Mouse (Mus musculus) midbrain, embryonic 11.5 days (tissue): ENCODE results near the gene Mtm1. TPM values are rescaled to one million over a fixed set of nuclear protein-coding genes. Genes with fewer than 3 reads are reported as not detected.
"Not testable (repeated sequence)": the region's sequence is repeated elsewhere in the genome, so short reads cannot be mapped to it uniquely, and the experiment has no call there.

Experiments
- ATAC-seq: fragments of 200-750 bp; cut with Nextera tagmentation; 2 replicates; pipeline ENCODE4 v1.8.0; 2017; ENCODE audit warnings: moderate TSS enrichment, moderate library complexity; ENCODE audit not compliant: low FRiP score
- DNase-seq: peaks from one replicate; pipeline ENCODE4 v3.0.0; 2015; ENCODE audit warnings: low spot score; ENCODE audit errors: missing footprints
- H3K27ac ChIP-seq: fragments of 300-500 bp; sonication (generic); 2 replicates; pipeline ENCODE4 v1.5.1; 2014; ENCODE audit warnings: low read depth, low read length
- H3K27me3 ChIP-seq: fragments of 300-500 bp; sonication (generic); 2 replicates; pipeline ENCODE4 v1.6.1; 2014; ENCODE audit warnings: mild to moderate bottlenecking, low read length, moderate library complexity, mixed read lengths; ENCODE audit not compliant: control insufficient read depth, insufficient read depth
- H3K36me3 ChIP-seq: fragments of 300-500 bp; sonication (generic); 2 replicates; pipeline ENCODE4 v1.6.1; 2014; ENCODE audit warnings: mild to moderate bottlenecking, low read length, moderate library complexity, mixed read lengths; ENCODE audit not compliant: control insufficient read depth, insufficient read depth
- H3K4me1 ChIP-seq: fragments of 300-500 bp; sonication (generic); 2 replicates; pipeline ENCODE4 v1.6.1; 2014; ENCODE audit warnings: low read length; ENCODE audit not compliant: control insufficient read depth, insufficient read depth
- H3K4me2 ChIP-seq: fragments of 300-500 bp; sonication (generic); 2 replicates; pipeline ENCODE4 v1.6.1; 2014; ENCODE audit warnings: mild to moderate bottlenecking, moderate library complexity
- H3K4me3 ChIP-seq: fragments of 300-500 bp; sonication (generic); 2 replicates; pipeline ENCODE4 v1.5.1; 2014; ENCODE audit warnings: low read depth, low read length
- H3K9ac ChIP-seq: fragments of 300-500 bp; sonication (generic); 2 replicates; pipeline ENCODE4 v1.6.1; 2014; ENCODE audit warnings: low read length
- H3K9me3 ChIP-seq: fragments of 300-500 bp; sonication (generic); 2 replicates; pipeline ENCODE4 v1.6.1; 2016; ENCODE audit warnings: low read length; ENCODE audit not compliant: control insufficient read depth
- WGBS: fragments of 180-500 bp; shearing (Covaris S2); extraction: QIAGEN DNeasy Blood & Tissue Kit; methylation state at CpG from one replicate; pipeline ENCODE4 v1.1.7; 2014; 5-methylcytosine and 5-hydroxymethylcytosine counted together
- polyA plus RNA-seq: library from polyadenylated mRNA; unstranded; fragments of >200 nt; fragmentation: Nextera tagmentation; extraction: Ambion mirVana; gene quantifications from 2 replicates; pipeline ENCODE4 v1.2.1, GENCODE M21; 2014

The Mtm1 gene
- polyA plus RNA-seq, 1 experiment from 2014 or later = 4.4 TPM

DNA sequence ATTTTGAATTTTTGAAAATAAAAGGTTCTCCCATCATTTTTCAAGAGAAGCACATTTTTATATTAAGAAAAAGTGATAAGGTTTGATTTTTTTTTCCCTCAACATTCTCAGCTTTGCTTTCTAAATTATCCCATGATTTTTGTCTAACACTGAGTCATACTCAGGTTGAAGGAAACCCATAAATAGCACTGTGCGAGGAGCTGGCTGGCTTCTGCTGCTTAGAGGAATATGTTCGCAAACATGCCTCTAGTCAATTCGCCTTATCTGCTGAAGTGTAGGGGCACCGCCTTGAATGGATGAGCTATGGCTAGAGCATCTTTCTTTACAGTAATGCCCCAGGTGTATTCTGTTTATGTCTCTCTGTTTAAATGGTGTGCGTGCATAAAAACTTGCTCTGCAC is 103.8 kb downstream of the Mtm1 start:
- 92% methylated on average over 5 of the region's 5 CpGs for WGBS
- H3K4me1 ChIP-seq = no peaks in the 10 kb centered on the region
- H3K9ac ChIP-seq = no peak overlapping the region
- DNase-seq (no peak), ATAC-seq (no peak)
- no peak overlapping the region for H3K27ac ChIP-seq
- no peaks in the 10 kb centered on the region for H3K27me3 ChIP-seq
- no peak overlapping the region for H3K4me3 ChIP-seq
- H3K4me2 ChIP-seq = no peak overlapping the region
- no peaks in the 10 kb centered on the region for H3K9me3 ChIP-seq
- H3K36me3 ChIP-seq = no peaks in the 10 kb centered on the region

DNA sequence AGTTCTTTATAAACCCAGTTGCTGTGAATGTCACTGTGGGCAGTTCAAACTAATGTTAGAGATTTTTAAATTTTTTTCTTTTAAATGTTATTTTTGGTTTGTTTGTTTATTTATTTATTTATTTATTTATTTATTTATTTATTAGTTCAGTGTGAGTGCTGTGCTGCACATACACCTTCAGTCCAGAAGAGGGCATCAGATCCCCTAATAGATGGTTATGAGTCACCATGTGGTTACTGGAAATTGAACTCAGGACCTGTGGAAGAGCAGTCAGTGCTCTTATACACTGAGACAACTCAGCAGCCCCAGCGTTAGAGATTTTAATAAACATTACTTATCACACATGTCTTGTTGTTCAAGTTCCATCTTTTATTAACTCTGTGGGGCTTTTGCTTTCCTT is 141.5 kb downstream of the Mtm1 start:
- DNase-seq = no peak
- no peak overlapping the region for H3K27ac ChIP-seq
- H3K4me2 ChIP-seq = no peak overlapping the region
- H3K4me3 ChIP-seq = no peak overlapping the region
- H3K4me1 ChIP-seq = no peaks in the 10 kb centered on the region
- no peaks in the 10 kb centered on the region for H3K9me3 ChIP-seq
- no peaks in the 10 kb centered on the region for H3K36me3 ChIP-seq
- ATAC-seq = no peak
- H3K27me3 ChIP-seq = no peaks in the 10 kb centered on the region
- H3K9ac ChIP-seq = no peak overlapping the region
- 86% methylated on average over 1 of the region's 1 CpGs for WGBS

- no peaks in the 10 kb centered on the region for H3K9me3 ChIP-seq
- H3K4me2 ChIP-seq = no peak overlapping the region
- ATAC-seq (no peak), DNase-seq (no peak)
- no peaks in the 10 kb centered on the region for H3K27me3 ChIP-seq
- no peaks in the 10 kb centered on the region for H3K4me1 ChIP-seq
- no peaks in the 10 kb centered on the region for H3K36me3 ChIP-seq
- H3K9ac ChIP-seq = no peak overlapping the region
- H3K4me3 ChIP-seq = no peak overlapping the region
- 72% methylated on average over 1 of the region's 1 CpGs for WGBS
- no peak overlapping the region for H3K27ac ChIP-seq
Measured at GRCm38 (mm10) chrX:71355331-71355730, 144.8 kb downstream of the Mtm1 start.

DNA sequence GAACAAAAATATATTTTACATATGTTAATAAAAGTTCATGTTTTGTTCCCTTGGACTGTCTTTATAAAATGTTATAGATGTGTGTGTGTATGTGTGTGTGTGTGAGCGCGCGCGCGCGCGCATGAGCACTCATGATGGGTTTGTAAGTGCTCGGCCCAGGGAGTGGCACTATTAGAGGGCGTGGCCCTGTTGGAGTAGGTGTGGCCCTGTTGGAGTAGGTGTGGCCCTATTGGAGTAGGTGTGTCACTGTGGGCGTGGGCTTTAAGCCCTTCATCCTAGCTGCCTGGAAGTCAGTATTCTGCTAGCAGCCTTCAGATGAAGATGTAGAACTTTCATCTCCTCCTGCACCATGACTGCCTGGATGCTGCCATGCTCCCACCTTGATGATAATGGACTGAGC is 151.2 kb downstream of the Mtm1 start:
- not testable (repeated sequence) for H3K9me3 ChIP-seq, ATAC-seq, H3K4me3 ChIP-seq, H3K4me2 ChIP-seq, H3K27ac ChIP-seq, H3K36me3 ChIP-seq, H3K9ac ChIP-seq, H3K4me1 ChIP-seq, H3K27me3 ChIP-seq, DNase-seq
- WGBS = 85% methylated on average over 10 of the region's 10 CpGs

DNA sequence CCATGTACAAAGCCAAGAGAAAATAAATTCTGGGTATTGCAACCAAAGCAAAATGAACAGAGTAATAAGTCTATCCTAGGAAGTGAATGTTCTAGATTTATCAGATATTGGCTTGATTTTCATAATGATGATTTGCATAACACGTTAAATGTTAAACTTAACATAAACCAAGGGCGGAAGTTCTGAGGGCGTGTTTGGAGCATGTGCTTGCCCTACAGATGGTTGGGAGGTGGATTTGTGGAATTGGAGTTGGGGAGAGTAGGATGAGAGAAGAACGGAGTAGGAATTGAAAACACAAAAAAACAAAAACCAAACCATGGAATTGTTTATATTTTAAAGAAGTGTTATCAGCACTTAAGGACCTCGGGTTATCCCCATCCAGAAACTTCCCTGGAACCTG is 153.5 kb downstream of the Mtm1 start:
- Histone ChIP-seq H3K9ac (peak overlapping the region; percentile 73), H3K27me3 (no peaks in the 10 kb centered on the region), H3K36me3 (no peaks in the 10 kb centered on the region), H3K27ac (no peak overlapping the region), H3K9me3 (no peaks in the 10 kb centered on the region), H3K4me3 (peak overlapping the region; percentile 50), H3K4me1 (no peaks in the 10 kb centered on the region), H3K4me2 (peak overlapping the region; percentile 60)
- 77% methylated on average over 5 of the region's 5 CpGs for WGBS
- ATAC-seq = no peak
- DNase-seq = no peak

GRCm38 (mm10) chrX:71364554-71364991 is 154.0 kb downstream of the Mtm1 start, which contains the start of gene Mtmr1:
Mtmr1 (plus strand) TSS chrX:71364760.
- Histone ChIP-seq H3K4me2 (peak within 1 kb of the TSS; percentile 60), H3K27me3 (no peaks in the 10 kb centered on the region), H3K4me3 (peak within 1 kb of the TSS; percentile 50), H3K4me1 (no peaks in the 10 kb centered on the region), H3K27ac (peak within 1 kb of the TSS; percentile 16; the same call in 1 of the 2 replicates), H3K9me3 (no peaks in the 10 kb centered on the region), H3K36me3 (no peaks in the 10 kb centered on the region), H3K9ac (peak within 1 kb of the TSS; percentile 73)
- DNase-seq = peak; percentile 94
- 17% methylated on average over 14 of the region's 47 CpGs for WGBS
- ATAC-seq = peak; percentile 96

DNA sequence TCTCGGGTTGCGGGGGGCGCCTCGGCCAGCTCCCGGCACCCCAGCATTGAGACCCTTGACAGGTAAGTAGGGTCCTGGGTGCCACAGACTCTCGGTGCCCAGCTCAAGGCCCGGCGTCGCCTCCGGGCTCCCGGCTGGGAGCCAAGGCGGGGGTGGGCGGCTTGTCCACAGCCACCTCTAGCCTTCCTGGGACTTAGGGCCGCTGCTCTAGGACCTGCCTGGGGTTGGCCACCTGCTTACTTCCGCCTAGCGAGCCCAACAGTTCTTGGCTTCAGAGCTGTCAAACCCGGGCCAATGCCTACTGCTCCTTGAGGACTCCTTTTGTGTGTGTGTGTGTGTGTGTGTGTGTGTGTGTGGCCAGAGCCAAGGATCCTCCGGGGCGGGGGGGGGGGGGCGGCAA is 154.4 kb downstream of the Mtm1 start:
- Histone ChIP-seq H3K36me3 (no peaks in the 10 kb centered on the region), H3K9ac (peak overlapping the region; percentile 73), H3K27me3 (no peaks in the 10 kb centered on the region), H3K27ac (peak overlapping the region; percentile 16; the same call in 1 of the 2 replicates), H3K4me3 (peak overlapping the region; percentile 50), H3K4me2 (peak overlapping the region; percentile 60), H3K4me1 (no peaks in the 10 kb centered on the region), H3K9me3 (no peaks in the 10 kb centered on the region)
- DNase-seq (no peak), ATAC-seq (no peak)
- 30% methylated on average over 16 of the region's 20 CpGs for WGBS

Other genes starting within 250 kb of the Mtm1 start
- 8.3 and 8.6 TPM in 2 replicates for gene Mamld1, start 160.5 kb upstream of the Mtm1 start, polyA plus RNA-seq
- gene Mtmr1, start 154.0 kb downstream of the Mtm1 start, polyA plus RNA-seq = 11.3 and 13.1 TPM in 2 replicates